Mouse (Mus musculus): Measurements from ENCODE around the gene Tecr. TPM values are rescaled to one million over a fixed set of nuclear protein-coding genes. Genes with fewer than 3 reads are reported as not detected.

Gene Tecr
- total and polyA plus RNA-seq, 3 experiments: 111 to 199 (median 171) TPM

DNA sequence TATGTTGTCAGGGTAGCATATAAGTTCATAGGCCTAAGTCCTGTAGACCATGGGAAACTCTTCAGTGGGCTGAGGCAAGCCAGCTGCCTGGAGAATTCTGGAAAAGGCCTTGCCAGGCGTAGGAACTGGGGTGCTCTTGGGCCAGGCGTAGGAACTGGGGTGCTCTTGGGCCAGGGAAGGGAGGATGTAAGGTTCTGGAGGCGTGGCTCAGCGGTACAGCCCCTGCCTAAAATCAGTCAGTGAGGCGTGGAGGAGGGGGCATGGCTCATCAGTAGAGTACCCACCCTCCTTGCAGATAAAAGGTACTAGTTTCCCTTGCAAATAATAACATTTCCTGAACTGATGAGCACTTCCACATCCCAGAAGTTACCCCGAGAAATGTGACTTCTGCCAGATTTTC lies 47.0 kb upstream of the Tecr start:
- no peak overlapping the region for H3K4me3 ChIP-seq (replicated peaks in 1 of 3; ENCODE audit: low read depth in 2 of 3, low read length in 2 of 3, poor library complexity in 1 of 3)
- peaks cover 14% of the 10 kb centered on the region for H3K9me3 ChIP-seq (replicated peaks; ENCODE audit: low read length)
- H3K79me2 ChIP-seq (replicated peaks; ENCODE audit: control insufficient read depth, extremely low read depth, insufficient read depth, poor library complexity, severe bottlenecking): no peaks in the 10 kb centered on the region
- dilution Hi-C loops (cut with MboI; ENCODE audit: extremely low pct_ligation_motif_present, extremely low pct_unique_long_range_greater_than_20kb, low sequenced_read_pairs) (no loop called here), in situ Hi-C loops (cut with MboI; ENCODE audit: low pct_ligation_motif_present, low pct_unique_long_range_greater_than_20kb, low sequenced_read_pairs) (no loop called here)
- H3K27ac ChIP-seq (ENCODE audit: insufficient read depth, low read depth): no peak overlapping the region
- H3K4me2 ChIP-seq (ENCODE audit: insufficient read depth, low read depth, poor library complexity, severe bottlenecking): no peak overlapping the region
- no peak for TF ChIP-seq MYC (IDR thresholded peaks at IDR 0.05; ENCODE audit: low read depth, low read length)
- TF ChIP-seq EP300 (IDR thresholded peaks at IDR 0.05; ENCODE audit: low read length): no peak
- TF ChIP-seq UBTF (IDR thresholded peaks at IDR 0.05; ENCODE audit: low read depth, low read length): no peak
- TF ChIP-seq TBP (conservative IDR thresholded peaks at IDR 0.05; ENCODE audit: low read depth, low read length): no peak
- TF ChIP-seq CHD2 (IDR thresholded peaks at IDR 0.05; ENCODE audit: low read length): no peak
- no peak for TF ChIP-seq SIN3A (IDR thresholded peaks at IDR 0.05; ENCODE audit: low read length)
- TF ChIP-seq IRF4 (IDR thresholded peaks at IDR 0.05; ENCODE audit: low read depth, low read length): no peak
- TF ChIP-seq POLR2A (IDR thresholded peaks at IDR 0.05; ENCODE audit: low read depth, low read length): no peak
- TF ChIP-seq MEF2A (IDR thresholded peaks at IDR 0.05; ENCODE audit: borderline replicate concordance, low read depth, low read length): no peak
- peaks cover 2 to 35% of the 10 kb centered on the region in 2 experiments; a peak in 3 of 4 replicates for H3K4me1 ChIP-seq (ENCODE audit: control insufficient read depth in 1 of 2, insufficient read depth in 2 of 2)
- no peak for DNase-seq (ENCODE audit: extremely low read depth)
- no peaks in the 10 kb centered on the region for H3K27me3 ChIP-seq (replicated peaks)
- H3K9ac ChIP-seq (ENCODE audit: insufficient read depth, low read depth): no peak overlapping the region
- peaks cover 0 to 9% of the 10 kb centered on the region in 2 experiments for H3K36me3 ChIP-seq (replicated peaks in 1 of 2; ENCODE audit: control insufficient read depth in 1 of 2, insufficient read depth in 1 of 2, low read length in 1 of 2)

DNA sequence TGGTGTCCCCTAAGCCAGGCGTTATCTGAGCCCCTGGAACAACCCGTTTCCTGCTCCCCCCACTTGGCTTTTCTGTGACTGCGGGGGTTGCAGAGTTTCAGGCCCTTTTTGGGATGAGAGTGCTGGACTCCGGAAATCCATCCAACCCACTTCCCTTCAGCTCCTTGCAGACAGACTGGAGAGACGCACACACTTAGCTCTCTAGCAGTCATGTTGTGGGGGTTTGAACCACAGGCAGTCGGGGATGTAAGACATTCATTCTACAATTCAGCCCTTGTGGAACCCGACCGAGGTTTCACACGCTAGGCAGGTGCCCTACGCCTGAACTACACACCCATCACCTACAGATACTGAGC lies 45.9 kb upstream of the Tecr start:
- dilution Hi-C loops (cut with MboI; ENCODE audit: extremely low pct_ligation_motif_present, extremely low pct_unique_long_range_greater_than_20kb, low sequenced_read_pairs): no loop called here
- Histone ChIP-seq H3K27me3 (replicated peaks) (peaks cover 2% of the 10 kb centered on the region), H3K79me2 (replicated peaks; ENCODE audit: control insufficient read depth, extremely low read depth, insufficient read depth, poor library complexity, severe bottlenecking) (no peaks in the 10 kb centered on the region), H3K9me3 (replicated peaks; ENCODE audit: low read length) (peaks cover 18% of the 10 kb centered on the region), H3K9ac (ENCODE audit: insufficient read depth, low read depth) (peak overlapping the region; percentile 91; the same call in 1 of the 2 replicates), H3K36me3 (replicated peaks in 1 of 2; ENCODE audit: control insufficient read depth in 1 of 2, insufficient read depth in 1 of 2, low read length in 1 of 2) (peaks cover 0 to 9% of the 10 kb centered on the region in 2 experiments), H3K27ac (ENCODE audit: insufficient read depth, low read depth) (no peak overlapping the region), H3K4me1 (ENCODE audit: control insufficient read depth in 1 of 2, insufficient read depth in 2 of 2) (peaks cover 2 to 35% of the 10 kb centered on the region in 2 experiments; a peak in 3 of 4 replicates), H3K4me2 (ENCODE audit: insufficient read depth, low read depth, poor library complexity, severe bottlenecking) (peak overlapping the region; percentile 92; the same call in 1 of the 2 replicates), H3K4me3 (replicated peaks in 1 of 3; ENCODE audit: low read depth in 2 of 3, low read length in 2 of 3, poor library complexity in 1 of 3) (peak overlapping the region in 1 of 3 experiments; percentile 84)
- DNase-seq (ENCODE audit: extremely low read depth): no peak
- in situ Hi-C loops (cut with MboI; ENCODE audit: low pct_ligation_motif_present, low pct_unique_long_range_greater_than_20kb, low sequenced_read_pairs): no loop called here
- TF ChIP-seq CHD1 (IDR thresholded peaks at IDR 0.05; ENCODE audit: low read depth, low read length): no peak
- no peak for TF ChIP-seq ZKSCAN1 (IDR thresholded peaks at IDR 0.05; ENCODE audit: borderline replicate concordance, low read depth, low read length)

DNA sequence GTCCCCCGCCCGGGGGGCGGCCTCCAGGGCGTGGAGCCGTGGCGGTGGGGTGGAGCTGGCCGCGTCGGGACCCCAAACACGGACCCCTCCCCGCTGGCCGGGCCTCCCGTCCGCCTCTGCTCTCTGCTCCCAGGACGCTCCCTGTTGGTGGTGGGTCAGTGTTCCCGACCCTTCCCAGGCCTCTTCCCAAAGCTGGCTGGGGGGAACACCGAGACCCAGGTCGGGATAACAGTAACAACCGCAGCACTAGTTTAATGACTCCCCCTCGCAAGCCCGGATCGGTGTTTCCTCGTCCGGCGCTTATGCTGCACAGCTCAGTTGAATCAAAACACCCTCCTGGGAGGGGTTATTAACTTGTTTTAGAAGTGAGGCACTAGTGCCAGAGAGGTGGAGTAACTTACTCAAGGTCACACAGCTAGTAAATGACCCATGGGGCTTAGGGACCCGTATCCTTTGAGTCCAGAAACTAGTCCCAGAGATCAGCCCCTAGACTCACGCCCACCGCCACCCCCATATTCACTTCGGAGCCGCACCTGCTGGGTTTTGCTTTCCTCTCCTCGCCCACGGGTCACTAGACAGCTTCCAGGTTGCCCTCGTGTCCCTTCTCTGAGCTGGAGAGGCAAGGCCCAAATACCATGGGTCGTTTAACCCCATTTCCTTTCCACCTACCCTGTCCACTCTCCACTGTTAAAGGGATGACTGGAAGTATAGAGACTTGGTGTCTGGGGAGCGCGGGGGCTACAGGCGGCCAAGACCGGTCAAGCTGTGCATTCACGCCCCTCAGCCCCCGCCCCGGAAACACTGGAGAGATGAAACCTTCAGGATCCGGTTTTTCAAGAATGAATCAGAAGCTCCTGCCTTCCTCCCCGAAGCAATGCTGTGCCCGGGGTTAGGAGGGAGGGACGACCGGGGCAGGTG lies 45.2 kb upstream of the Tecr start:
- dilution Hi-C loops (cut with MboI; ENCODE audit: extremely low pct_ligation_motif_present, extremely low pct_unique_long_range_greater_than_20kb, low sequenced_read_pairs): no loop called here
- TF ChIP-seq SIN3A (IDR thresholded peaks at IDR 0.05; ENCODE audit: low read length): 0 out of 2 replicates have a peak, but pooled peaks have one; percentile 16
- no peak for TF ChIP-seq CHD2 (IDR thresholded peaks at IDR 0.05; ENCODE audit: low read length)
- 0 out of 2 replicates have a peak, but pooled peaks have one; percentile 13 for TF ChIP-seq TCF12 (IDR thresholded peaks at IDR 0.05; ENCODE audit: low read depth, low read length)

More for the DNA sequence above, 45.2 kb upstream of the Tecr start:
- no peaks in the 10 kb centered on the region for H3K79me2 ChIP-seq (replicated peaks; ENCODE audit: control insufficient read depth, extremely low read depth, insufficient read depth, poor library complexity, severe bottlenecking)
- H3K9ac ChIP-seq (ENCODE audit: insufficient read depth, low read depth): peak overlapping the region; percentile 91
- no peak overlapping the region for H3K27ac ChIP-seq (ENCODE audit: insufficient read depth, low read depth)
- DNase-seq (ENCODE audit: extremely low read depth): no peak
- peaks cover 25% of the 10 kb centered on the region for H3K9me3 ChIP-seq (replicated peaks; ENCODE audit: low read length)
- H3K4me1 ChIP-seq (ENCODE audit: control insufficient read depth in 1 of 2, insufficient read depth in 2 of 2): peaks cover 2 to 35% of the 10 kb centered on the region in 2 experiments; a peak in 3 of 4 replicates
- in situ Hi-C loops (cut with MboI; ENCODE audit: low pct_ligation_motif_present, low pct_unique_long_range_greater_than_20kb, low sequenced_read_pairs): no loop called here
- H3K4me3 ChIP-seq (replicated peaks in 1 of 3; ENCODE audit: low read depth in 2 of 3, low read length in 2 of 3, poor library complexity in 1 of 3): peak overlapping the region; percentile 73 to 97 (median 84)
- peaks cover 0 to 9% of the 10 kb centered on the region in 2 experiments for H3K36me3 ChIP-seq (replicated peaks in 1 of 2; ENCODE audit: control insufficient read depth in 1 of 2, insufficient read depth in 1 of 2, low read length in 1 of 2)
- peak overlapping the region; percentile 92 for H3K4me2 ChIP-seq (ENCODE audit: insufficient read depth, low read depth, poor library complexity, severe bottlenecking)
- H3K27me3 ChIP-seq (replicated peaks): peaks cover 2% of the 10 kb centered on the region

Measured in CH12.LX (cell line).